Mouse (Mus musculus): Measurements from ENCODE around the gene Rragd. TPM values are rescaled to one million over a fixed set of nuclear protein-coding genes. Genes with fewer than 3 reads are reported as not detected.
"Not testable (repeated sequence)": the region's sequence is repeated elsewhere in the genome, so short reads cannot be mapped to it uniquely, and the experiment has no call there.

The Rragd gene
- 10 to 100 TPM; 67.1 to 80.1 TPM for total RNA-seq (2021)

DNA sequence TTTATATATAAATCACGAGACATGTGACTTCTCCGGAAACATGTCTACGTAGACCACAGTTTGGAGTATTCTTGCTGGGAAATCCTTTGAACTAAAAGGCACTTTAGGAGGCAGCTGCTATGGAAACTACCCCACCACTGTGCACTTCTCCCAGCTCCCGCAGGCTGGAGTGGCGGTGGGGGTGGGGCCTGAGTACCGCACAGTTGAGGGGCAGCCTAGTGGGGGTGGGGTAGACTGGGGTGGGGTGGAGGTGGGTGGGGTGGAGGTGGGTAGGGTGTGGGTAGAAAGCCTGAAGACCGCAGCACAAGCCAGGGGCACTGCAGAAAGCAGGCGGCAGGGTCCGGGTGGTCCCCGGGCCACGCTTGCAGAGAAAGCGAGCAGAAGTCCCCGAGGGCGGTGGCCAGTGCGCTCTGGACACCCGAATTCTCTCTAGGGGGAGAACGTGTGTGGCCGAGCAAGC, at the start of gene Rragd:
TSS of gene Rragd (plus strand) at position 322 of the 460 bp plus-strand sequence.
- DNase-seq (ENCODE audit: extremely low spot score in 1 of 2, low spot score in 2 of 2): peak; percentile 48 to 75
- intact Hi-C loops (cut with DNase I): no loop called here

DNA sequence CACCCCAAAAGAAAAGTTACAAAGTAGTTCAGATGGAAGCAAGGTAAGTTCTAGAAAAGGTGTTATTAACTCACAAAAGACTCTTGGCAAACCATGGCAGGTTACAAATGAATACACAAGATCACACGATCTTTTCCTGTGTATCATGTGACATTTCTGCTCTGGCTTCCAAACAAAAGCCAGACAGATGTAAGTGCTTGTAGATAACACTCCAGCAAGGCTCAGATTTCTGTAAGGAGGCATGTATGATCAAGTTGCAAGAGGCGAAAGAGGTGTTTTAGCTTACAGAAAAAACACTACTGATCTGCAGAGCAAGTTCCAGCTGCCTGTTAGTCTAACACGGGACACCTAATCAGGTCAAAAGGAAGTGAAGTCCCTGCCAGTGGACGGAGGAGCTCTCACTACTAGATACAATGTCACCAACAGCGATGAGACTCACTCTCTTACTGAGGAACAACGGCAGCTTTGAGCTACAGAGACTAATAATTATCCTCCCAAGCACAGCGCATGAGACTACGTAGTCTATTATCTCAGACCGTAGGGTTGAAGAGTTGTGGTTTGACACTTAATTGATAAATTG, 46.0 kb upstream of the Rragd start:
- DNase-seq (ENCODE audit: extremely low spot score in 1 of 2, low spot score in 2 of 2): no peak
- intact Hi-C loops (cut with DNase I): no loop called here

DNA sequence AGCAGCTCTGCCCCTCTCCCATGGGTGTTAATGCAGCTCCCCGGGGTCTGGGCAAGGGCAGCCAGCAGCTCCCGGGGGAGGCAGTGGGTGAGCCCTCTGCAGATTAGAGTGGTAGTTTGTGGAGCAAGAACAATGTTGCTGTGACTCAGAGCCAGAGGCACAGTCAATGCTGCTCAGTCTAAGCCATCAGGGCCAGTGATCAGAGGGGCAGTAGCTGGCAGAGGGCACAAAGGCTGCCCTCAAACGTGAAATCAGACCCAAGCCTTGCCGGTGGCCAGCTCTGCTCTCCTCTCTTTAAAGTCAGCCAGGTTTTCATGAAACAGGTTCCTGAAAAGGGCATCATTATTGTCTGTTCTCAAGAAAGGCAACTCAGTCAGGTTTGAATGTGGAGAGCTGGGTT, 43.3 kb upstream of the Rragd start:
- DNase-seq (ENCODE audit: extremely low spot score in 1 of 2, low spot score in 2 of 2): no peak
- intact Hi-C loops (cut with DNase I): no loop called here

DNA sequence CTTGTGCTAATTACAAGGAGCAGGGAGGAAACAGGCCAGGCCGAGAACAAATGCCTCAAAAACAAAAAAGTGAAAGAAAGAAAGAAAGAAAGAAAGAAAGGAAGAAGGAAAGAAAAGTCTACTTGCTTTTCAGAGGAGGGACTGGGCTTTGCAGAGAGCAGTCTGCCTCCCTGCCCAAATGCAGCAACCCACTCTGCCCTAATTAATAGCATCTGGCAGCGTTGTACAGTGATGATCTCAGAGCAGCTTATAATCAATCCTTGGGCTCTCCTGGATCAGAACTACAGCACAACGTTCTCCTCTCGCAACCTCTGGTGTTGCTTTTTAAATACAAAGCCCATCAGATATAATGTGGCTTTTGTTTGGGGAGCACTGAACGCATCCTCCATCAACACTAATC, 42.9 kb upstream of the Rragd start:
- intact Hi-C loops (cut with DNase I): no loop called here
- no peak for DNase-seq (ENCODE audit: extremely low spot score in 1 of 2, low spot score in 2 of 2)

DNA sequence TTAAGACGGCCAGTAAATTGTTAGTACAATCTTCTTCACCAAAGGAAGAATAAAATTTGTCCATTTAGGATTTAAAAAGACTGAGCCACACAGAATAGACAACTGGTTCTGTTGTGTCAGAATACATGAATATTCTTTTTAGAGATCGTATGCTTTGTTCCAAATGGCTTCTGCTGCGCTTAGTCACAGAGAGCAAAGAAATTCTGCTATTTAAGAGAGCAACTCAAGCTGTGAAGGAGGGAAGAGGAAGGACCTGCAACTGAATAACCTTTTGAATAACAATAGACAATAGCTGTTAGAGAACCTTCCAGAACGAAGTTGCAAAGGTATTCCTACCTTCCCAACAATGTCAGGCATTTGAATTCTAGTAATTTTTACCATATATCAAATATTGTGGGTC, 41.9 kb upstream of the Rragd start:
- intact Hi-C loops (cut with DNase I): no loop called here
- no peak for DNase-seq (ENCODE audit: extremely low spot score in 1 of 2, low spot score in 2 of 2)

DNA sequence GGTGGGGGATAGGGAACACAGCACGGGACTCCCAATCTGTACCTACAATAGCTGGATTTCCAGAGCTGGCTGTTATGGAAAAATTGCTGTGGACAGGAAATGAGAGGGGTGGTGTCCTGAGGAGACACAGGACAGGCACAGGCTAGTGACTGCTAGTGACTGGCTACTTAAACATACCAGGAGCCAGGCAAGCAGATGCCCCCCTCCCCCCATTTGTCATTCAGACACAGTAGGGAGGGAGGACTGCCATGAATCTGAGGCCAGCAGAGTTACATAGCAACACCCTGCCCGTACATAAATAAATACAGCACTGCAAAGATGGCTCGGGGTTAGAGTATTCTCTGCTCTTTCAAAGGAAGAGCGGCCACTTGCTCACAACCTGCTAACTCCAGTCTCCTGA, 35.2 kb upstream of the Rragd start:
- no peak for DNase-seq (ENCODE audit: extremely low spot score in 1 of 2, low spot score in 2 of 2)
- intact Hi-C loops (cut with DNase I): no loop called here

DNA sequence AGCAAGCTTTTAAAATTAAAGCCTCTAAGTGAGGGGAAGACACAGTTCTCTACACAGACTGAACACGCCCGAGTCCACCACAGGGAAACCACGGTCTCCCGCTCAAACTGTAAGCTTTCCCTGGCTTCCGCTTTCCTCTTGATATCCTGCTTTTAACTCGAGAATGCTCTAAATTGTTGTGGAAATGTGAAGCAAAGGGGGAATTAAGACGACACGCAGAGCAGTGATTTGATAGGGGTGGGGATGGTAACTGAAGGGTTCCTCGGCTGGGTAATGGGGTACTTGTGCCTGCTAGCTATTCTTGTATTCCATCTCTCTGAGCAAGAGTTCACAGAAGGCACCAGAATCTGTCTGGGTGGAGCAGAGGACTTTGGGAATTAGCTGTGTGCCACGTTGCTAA, 34.1 kb upstream of the Rragd start:
- intact Hi-C loops (cut with DNase I): no loop called here
- no peak for DNase-seq (ENCODE audit: extremely low spot score in 1 of 2, low spot score in 2 of 2)

DNA sequence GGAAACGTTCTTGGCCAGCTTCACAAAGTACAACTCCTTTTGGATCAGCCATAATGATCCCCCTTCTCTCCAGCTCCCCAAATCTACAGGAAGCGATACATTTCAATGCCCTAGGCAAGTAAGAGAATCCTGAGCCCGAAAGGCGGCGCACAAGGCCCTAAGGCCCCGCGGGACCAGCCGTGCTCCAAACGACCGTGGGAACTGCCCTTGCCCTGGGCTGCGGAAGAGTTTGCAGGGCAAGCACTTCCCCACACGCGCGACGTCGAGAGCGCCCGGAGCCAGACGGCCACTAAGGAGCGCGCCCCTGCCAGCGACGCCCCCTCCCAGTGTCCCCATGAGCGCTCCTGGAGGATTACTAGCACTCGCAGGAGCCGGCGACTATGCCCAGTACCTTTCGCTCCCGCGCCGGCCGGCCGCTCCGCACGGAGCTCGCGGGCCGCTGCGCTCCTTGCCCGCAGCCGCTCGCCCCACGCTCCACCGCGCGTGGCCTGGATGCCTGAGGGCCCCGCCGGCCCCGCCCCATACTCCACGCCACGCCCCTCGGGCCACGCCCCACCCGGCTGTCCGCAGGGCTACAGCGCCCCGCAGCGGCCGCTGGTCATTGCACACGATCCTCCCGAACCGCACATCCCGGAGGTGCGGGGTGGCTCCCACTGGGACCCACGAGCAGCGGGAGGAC, 32.3 kb upstream of the Rragd start, which contains the start of gene Ankrd6:
TSS of gene Ankrd6 (minus strand) at position 486 of the 679 bp plus-strand sequence.
- intact Hi-C loops (cut with DNase I): loop anchor here (2.0 to 10.0 kb wide), 4 partner anchors 67 to 186 kb away; partner anchors contain the start of gene Lyrm2
- peak; percentile 62 to 84 for DNase-seq (ENCODE audit: extremely low spot score in 1 of 2, low spot score in 2 of 2)

DNA sequence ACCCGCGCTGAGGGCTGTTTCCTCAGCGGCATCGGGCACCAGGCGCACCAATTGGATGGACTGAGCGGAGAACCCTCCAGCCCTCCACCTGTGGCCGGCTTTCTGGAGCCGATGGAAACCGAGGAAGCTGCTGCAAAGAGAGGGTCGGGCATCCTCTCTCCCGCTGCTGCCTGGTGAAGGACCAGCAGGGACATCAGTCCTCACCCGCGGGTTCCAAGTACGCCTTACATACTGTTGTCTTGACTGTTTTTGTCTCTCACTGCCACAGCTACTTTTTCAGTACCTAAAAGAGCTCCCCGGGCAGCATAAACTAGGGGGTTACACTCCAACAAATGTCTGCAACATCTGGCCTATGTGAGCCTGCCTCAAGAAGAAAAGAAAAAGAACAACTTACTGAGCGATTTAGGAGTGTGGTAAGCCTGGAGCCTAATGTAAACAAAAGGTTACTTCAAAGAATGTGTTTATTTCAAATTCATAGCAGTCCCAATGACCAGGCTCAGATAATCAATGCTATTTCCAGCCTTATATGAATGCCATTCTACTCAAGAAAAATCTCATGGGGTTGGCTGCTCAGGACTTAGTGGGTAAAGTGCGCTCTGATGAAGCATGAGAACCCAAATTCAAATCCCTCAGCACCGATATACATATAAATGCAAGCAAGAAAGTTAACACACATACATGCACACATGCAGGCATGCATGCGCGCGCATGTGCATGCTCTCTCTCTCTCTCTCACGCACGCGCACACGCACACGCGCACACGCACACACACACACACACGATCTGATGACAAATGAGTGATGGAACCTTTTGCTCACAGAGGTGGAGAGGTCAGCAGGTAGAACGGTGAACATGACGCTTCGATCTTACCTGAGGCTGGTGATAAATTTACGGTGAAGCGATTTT, 31.5 kb upstream of the Rragd start:
- DNase-seq (ENCODE audit: extremely low spot score in 1 of 2, low spot score in 2 of 2): no peak
- intact Hi-C loops (cut with DNase I): loop anchor here (2.0 to 10.0 kb wide), 4 partner anchors 66 to 186 kb away; partner anchors contain the start of gene Lyrm2

DNA sequence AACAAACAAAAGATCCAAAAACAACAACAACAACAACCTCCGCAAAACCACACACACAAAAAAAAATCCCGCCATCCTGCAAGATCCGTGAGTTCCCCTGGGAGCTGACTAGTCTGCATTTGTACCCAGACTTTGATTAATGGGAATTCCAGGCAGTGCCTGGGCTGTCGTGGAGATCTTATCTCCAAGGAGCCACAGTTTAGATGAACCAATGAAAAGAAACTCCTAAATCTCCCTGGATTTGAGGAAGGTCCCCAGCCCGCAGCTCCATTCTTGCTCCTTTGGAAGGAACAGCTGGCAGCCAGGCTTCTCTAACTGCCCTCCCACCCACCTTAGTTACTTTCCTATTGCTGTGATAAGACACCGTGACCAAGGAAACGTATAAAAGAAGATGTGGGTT, 30.2 kb upstream of the Rragd start:
- DNase-seq (ENCODE audit: extremely low spot score in 1 of 2, low spot score in 2 of 2): no peak
- intact Hi-C loops (cut with DNase I): loop anchor here (5.0 to 10.0 kb wide), 3 partner anchors 65 to 188 kb away; no protein-coding TSS in a partner anchor

DNA sequence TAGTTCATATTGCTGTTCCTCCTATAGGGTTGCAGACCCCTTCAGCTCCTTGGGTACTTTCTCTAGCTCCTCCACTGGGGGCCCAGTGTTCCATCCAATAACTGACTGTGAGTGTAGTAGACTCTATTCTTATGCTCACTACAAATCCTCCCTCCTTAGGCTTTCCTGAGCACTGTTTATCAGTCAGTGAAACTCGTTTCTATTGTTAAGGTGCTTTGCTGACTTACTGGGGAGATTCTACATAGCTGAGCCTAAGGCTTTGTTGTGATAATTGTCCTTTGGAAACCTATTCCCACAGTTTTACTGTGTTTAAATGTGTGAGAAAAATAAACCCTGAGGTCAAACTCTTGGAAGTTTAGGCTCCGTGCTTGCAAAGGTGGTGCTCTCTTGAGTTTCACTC, 26.4 kb upstream of the Rragd start:
- no peak for DNase-seq (ENCODE audit: extremely low spot score in 1 of 2, low spot score in 2 of 2)
- intact Hi-C loops (cut with DNase I): loop anchor here (10.0 kb wide), 2 partner anchors 158 to 192 kb away; no protein-coding TSS in a partner anchor

DNA sequence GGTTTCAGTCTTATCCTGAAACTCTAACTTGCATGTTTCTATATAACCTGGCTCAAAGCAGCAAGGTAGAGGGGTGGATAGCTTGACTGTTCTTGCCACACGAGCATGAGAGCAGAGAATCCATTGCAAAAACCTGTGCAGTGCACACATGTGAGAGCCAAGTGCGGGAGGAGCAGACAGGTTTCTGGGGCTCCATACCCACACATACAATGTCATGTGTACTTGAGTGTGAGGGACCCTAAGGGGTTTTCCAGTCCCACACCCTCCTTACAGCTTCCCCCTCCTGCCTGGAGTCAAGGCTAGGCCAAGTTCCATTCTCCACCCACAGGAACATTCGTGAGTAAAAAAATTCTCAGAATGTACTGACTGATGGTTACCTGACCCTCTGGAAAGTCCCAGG, 21.4 kb upstream of the Rragd start:
- intact Hi-C loops (cut with DNase I): no loop called here

DNA sequence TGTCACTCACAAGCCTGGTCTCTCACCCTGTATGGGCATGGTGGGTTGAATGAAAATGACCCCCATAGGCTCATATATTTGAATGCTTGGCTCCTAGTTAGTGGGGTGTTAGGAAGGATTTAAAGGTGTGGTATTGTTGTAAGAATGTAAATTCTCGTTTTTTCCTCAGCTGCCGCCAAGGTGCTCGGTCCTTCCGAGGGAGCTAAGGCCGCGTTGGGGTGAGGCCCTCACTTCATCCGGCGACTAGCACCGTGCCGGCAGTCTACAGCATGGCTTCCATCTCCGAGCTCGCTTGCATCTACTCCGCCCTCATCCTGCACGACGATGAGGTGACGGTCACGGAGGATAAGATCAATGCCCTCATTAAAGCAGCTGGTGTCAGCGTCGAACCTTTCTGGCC, 18.2 kb upstream of the Rragd start:
- DNase-seq (ENCODE audit: extremely low spot score in 1 of 2, low spot score in 2 of 2); intact Hi-C loops (cut with DNase I): not testable (repeated sequence)

More for the DNA sequence above, 21.4 kb upstream of the Rragd start:
- DNase-seq (ENCODE audit: extremely low spot score in 1 of 2, low spot score in 2 of 2): no peak

DNA sequence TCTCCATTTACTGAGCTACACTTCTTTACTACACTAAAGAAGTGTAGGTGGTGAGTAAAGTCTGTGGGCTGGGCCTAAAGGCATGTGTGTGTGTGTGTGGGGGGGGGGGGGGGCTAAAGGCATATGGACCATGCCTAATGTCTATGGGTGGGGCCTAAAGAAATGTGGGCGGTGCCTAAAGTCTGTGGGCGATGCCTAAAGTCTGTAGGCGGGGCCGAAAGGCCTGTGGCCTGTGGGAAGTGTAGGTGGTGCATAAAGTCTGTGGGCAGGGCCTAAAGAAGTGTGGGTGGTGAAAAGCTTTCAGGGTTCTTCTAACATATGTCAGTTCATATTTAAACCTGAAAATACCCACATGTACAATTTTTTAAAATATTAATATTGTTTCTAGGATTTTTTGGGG, 5.5 kb upstream of the Rragd start:
- intact Hi-C loops (cut with DNase I): no loop called here
- no peak for DNase-seq (ENCODE audit: extremely low spot score in 1 of 2, low spot score in 2 of 2)

DNA sequence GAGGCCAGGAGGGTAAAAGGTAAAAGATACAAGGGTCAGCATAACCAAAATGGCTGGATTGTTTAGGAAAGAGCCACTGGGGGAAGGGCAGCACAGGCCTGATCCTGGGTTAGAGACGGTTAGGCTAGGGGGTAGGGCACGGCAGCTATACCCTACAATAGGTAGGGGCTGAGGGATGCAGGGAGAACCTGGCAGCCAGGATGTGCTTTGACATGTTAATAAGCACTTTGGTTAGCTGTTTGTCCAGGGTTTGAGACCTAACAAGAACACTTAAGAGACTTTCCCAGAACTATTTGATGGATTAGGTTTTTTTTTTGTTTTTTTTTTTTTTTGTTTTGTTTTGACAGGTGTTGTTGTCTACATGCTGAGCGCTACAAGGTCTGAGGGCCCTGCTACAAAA, 2.8 kb upstream of the Rragd start:
- intact Hi-C loops (cut with DNase I): no loop called here
- DNase-seq (ENCODE audit: extremely low spot score in 1 of 2, low spot score in 2 of 2): no peak

DNA sequence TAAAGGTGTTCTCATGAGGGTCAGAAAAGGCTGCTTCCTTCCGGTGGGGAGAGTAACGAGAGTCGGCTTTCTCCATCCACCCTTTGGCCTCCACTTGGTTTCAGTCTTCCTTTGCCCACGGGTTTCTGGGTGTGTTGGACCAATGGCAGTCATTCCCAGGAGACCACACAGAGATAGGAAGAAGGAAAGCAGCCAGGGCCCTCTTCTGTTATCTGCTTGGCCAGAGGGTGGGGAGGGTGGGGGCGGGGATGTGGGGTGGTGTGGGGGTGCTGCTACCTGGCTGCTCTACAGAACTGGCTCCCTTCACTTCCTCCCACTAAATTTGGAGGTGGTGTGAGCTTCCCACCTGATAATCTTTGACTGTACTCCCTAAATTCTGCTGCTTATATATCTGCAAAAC, 1.2 kb upstream of the Rragd start:
- no peak for DNase-seq (ENCODE audit: extremely low spot score in 1 of 2, low spot score in 2 of 2)
- intact Hi-C loops (cut with DNase I): no loop called here

DNA sequence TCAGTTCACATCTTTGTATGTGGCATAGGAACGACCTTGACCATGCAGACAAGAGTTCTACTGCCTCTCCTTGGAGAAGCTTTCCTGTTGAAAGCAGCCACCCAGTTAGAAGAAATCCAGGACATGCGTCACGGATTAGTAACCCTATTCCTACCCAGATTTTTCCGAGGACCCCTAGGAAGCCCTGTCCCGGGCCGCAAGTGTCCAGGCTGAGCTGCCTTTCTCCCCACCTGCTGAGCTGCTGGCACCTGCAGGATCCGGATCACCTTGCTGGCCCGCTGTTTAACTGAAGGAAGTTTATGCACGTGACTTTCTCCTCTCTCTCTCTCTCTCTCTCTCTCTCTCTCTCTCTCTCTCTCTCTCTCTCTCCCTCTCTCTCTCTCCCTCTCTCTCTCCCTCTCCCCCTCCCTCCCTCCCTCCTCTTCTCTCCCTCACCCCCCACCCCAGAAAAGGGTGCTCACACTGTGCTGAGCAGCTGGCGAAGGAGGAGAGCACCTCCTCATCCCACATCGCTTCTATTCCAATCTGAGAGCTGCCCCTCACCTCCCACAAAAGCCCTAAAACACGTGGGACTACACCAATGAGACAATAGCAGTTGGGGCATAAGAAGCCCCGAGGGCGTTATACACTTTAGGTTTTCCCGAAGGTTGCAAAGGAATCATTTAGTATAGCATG, 659 bp upstream of the Rragd start:
- intact Hi-C loops (cut with DNase I): no loop called here
- peak; percentile 9 to 26 for DNase-seq (ENCODE audit: extremely low spot score in 1 of 2, low spot score in 2 of 2)

DNA sequence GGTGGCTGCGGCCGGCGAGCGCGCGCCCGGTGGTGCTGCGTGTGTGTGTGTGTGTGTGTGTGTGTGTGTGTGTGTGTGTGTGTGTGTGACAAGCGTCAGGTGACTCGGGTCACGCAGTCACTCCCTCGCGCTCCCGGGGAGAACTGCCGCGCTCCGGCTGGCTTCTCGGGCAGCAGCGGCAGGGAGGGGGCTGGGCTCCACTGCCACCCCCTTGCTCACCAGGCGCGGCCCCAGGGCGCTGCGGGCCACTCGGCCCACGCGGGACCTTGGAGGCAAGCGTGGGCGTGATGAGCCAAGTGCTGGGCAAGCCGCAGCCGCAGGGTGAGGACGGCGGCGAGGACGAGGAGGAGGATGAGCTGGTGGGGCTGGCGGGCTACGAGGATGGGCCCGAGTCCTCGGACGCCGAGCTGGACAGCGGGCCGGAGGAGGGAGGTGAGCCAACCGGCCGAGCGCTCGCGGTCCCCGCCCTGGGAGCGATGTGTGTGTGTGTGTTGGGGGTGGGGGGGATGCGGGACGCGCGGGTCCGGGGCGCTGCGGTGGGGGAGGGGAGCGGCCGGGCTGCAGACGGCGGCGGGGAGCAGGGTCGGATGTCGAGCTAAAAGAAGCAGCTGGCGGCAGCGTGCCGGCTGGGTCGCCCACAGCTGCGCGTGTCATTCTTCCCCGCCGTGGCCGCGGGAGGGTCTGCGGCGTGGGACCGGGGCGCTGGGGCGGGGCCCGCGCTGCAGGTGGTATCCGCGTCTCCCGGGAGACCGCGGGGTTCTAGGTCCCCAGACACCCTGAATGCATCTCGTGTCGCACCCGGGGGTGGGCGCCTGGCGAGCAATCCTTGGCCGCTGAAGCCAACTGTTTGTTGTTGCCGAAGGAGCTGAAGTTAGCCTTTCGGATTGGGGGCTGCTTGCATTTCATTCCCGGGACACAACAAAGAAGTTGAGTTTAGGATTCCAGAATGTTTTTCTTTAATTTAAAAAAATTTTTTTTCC, 629 bp downstream of the Rragd start:
- intact Hi-C loops (cut with DNase I): no loop called here
- peak in 1 of 2 experiments; percentile 83 for DNase-seq (ENCODE audit: extremely low spot score in 1 of 2, low spot score in 2 of 2)

Measured in left cerebral cortex, postnatal 10 days (tissue).